Mouse (Mus musculus) B cell, adult 2 months (primary cell): ENCODE measurements around the gene Colca2.
A peak's percentile ranks its signal among the peaks of the same experiment; 100 is the strongest.

Experiments
- DNase-seq, 2 experiments: peaks; one replicate each; pipeline ENCODE4 v3.0.0; 2022

Colca2 gene

GRCm38 (mm10) chr9:51278500-51279381, at the start of gene Colca2:
Gene Colca2, minus strand, starts transcription at chr9:51278569.
- DNase-seq, result peak; percentile 25 to 36

DNA sequence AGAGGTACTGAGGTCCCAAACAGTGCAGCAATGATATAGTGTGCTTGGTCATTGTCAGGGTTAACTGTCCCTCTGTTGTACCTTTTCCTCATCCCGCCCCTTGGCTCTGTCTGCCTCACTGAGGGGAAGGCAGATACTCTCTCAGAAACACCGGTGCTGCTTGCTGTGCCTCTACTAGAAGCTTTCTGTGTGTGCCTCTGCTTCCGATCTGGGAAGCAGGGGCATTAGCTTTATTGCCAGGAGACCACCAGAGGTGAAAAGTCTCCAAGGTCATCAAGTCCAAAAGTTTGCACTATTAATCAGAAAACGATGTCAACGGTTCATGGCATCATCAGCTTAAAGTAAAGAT, 49.2 kb upstream of the Colca2 start:
- no peak for DNase-seq

- no peak for DNase-seq
Observed at GRCm38 (mm10) chr9:51326619-51327554, 48.5 kb upstream of the Colca2 start.

GRCm38 (mm10) chr9:51324406-51325065, 46.2 kb upstream of the Colca2 start:
- DNase-seq, result no peak

- no peak for DNase-seq
Observed at GRCm38 (mm10) chr9:51320096-51320495, 41.7 kb upstream of the Colca2 start.

DNA sequence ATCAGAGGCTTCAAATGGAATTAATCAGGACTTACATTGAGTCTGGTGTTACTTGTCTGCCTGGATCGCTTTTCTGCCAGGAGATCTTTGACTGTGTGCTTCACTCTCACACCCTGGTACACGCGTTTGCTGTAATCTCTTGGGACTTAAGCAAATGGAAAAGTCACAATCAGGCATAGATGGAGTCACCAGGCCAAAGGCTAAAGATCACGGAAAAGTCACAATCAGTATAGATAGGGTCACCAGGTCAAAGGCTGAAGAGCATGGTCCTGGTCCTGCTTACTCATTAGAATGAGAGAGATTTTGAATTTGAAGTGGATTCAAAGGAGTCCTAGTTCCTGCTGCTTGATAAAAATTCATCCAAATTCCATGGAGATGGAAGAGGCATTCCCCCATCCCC, 39.9 kb upstream of the Colca2 start:
- DNase-seq, result no peak

- DNase-seq, result no peak
Observed at GRCm38 (mm10) chr9:51317322-51317721, 39.0 kb upstream of the Colca2 start.

GRCm38 (mm10) chr9:51315402-51316063, 37.2 kb upstream of the Colca2 start:
- DNase-seq, result no peak

- no peak for DNase-seq
Observed at GRCm38 (mm10) chr9:51312554-51313317, 34.4 kb upstream of the Colca2 start.

DNA sequence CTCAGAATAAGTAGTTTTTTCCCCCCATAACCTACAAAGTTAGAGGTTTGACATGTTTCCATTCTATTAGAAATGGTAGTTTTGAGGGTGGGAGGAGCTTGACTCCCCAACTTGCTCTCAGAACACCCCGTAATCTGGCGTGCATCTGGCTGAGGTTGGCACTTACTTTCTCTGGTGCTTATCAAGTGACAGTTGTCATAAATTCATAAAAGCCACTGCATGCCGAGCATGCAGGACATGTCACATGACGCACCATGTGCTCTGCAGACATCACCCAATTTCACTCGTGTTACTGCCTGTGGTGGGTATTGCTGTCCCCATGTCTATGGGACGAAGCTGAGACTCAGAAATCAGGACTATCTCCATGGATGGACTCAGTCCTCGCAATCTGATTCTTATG, 32.1 kb upstream of the Colca2 start:
- no peak for DNase-seq

DNA sequence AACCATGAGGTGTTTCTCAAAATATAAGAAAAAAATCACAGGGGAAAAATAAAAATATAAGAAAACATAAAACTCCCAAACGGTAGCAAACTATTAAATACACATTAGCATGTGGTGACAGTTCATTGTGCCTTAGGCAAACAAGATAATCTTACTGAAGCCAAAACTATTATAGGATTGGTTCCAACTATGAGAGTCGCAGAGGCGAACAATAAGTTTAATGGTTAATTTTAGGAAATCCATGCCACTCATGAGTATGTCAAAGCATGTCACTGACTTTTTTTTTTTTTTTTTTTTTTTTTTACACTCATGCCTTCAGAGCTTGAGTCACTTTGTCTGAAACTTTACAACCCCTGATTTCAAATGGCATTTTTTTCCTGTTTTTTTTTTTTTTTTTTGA, 28.0 kb upstream of the Colca2 start:
- no peak for DNase-seq

GRCm38 (mm10) chr9:51305146-51305545, 26.8 kb upstream of the Colca2 start:
- no peak for DNase-seq

- DNase-seq, result no peak
Observed at GRCm38 (mm10) chr9:51303980-51304379, 25.6 kb upstream of the Colca2 start.

- no peak for DNase-seq
Observed at GRCm38 (mm10) chr9:51293541-51293940, 15.2 kb upstream of the Colca2 start.

- DNase-seq, result peak; percentile 84 to 85
Observed at GRCm38 (mm10) chr9:51292674-51293073, 14.3 kb upstream of the Colca2 start.

GRCm38 (mm10) chr9:51290980-51291379, 12.6 kb upstream of the Colca2 start:
- no peak for DNase-seq

DNA sequence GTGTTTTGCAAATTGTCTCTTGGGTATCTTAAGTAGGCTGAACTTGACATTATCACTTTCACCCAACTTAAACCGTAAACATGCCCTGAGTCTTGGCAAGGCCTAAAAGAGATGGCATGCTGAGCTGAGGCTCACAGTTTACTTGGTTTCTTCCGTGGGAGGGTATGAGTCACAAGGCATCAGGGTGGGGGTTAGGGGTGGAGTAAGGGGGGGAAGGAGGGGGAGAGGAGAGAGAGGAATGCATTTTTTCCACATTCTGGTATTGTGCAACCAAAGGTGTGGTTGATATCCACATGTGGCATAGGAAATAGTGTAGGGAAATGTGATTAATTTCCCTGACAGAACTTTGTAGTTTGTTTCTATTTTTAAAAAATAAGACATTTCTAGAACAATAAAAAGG, 7.7 kb upstream of the Colca2 start:
- DNase-seq, result no peak

DNA sequence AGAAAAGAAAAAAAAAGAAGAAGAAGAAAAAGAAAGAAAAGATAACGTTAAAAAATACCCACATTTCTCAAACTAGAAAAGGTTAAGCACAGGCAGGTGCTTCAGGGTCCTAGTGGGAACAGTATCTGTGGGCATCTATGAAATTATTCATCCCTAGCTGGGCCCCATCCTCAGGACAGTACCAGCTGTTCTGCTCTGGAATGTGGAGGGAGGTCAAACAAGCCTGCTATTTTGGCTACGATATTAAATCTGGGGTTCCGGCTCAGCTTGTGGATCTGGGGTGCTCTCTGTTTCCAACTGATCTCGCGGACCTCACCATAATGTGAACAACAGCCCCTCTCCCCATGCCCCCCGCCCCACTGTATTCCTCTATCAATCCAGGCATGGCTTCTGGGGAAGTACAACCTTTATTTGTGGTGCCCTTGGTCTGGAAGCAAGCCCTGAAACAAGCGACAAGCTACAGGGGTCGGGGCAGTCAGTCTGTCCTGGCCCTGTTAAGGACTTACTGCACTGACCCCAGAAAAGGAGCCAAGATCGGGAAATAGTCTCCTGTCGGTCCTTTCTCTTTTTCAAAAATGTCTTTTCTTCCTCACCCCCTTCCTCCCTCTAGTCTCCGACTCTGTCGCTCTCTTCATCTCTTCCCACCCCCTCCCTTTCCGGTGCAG, 403 bp downstream of the Colca2 start:
- no peak for DNase-seq

DNA sequence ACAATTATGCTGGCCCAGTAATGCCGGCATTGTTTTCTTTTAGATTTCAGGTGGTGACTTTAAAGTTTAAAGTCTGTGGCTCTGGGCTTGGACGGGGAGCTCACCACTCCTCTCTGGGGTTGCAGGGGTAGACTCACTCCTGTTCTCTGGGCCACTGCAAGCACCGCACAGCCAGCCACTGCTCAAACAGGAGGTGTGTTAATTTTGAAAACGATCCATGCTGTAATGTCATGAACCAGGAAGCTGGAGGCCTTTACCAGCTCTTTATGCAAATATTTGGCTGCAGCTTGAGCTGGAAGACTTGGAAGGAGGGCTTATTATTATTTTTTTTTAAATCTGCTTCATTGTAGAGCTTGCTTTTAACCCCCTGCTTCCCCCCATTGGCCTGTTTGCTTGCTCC, 3.7 kb downstream of the Colca2 start:
- DNase-seq, result no peak

GRCm38 (mm10) chr9:51273581-51274154, 4.7 kb downstream of the Colca2 start:
- peak; percentile 24 to 39 for DNase-seq

DNA sequence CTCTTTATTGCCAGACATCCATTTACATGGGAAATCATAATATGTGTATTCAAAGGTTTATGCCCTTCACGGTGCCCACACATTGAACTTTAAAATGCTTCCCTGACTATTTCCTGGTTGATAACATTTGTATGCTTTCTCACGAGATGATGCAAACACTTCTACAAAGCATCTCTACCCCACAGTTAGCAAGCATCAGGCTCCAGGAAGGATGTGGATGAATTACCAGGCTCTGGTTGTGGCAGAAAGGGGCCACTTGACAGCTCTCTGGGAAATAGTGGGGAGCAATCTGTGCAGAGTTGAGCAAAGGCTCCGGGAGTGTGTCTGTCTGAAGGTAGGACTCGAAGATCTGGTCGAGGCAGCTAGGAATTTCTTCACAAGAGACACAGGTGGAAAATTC, 6.3 kb downstream of the Colca2 start:
- no peak for DNase-seq
